Mouse (Mus musculus) liver, postnatal 0 days (tissue): Measurements from ENCODE around the gene Uqcr11. TPM values are rescaled to one million over a fixed set of nuclear protein-coding genes. Genes with fewer than 3 reads are reported as not detected.

Experiments
- ATAC-seq: fragments of 200-750 bp; cut with Nextera tagmentation; 2 replicates; pipeline ENCODE4 v1.8.0; 2017; ENCODE audit warnings: mild to moderate bottlenecking, moderate library complexity
- DNase-seq: peaks from one replicate; pipeline ENCODE4 v3.0.0-alpha.2; 2016
- H3K27ac ChIP-seq: fragments of 300-500 bp; sonication (generic); 2 replicates; pipeline ENCODE4 v1.5.1; 2014; ENCODE audit warnings: antibody characterized with exemption, moderate library complexity, mild to moderate bottlenecking, low read depth
- H3K27me3 ChIP-seq: fragments of 300-500 bp; sonication (generic); 2 replicates; pipeline ENCODE4 v1.6.1; 2014; ENCODE audit warnings: low read length, control low read depth, mixed read lengths; ENCODE audit not compliant: insufficient read depth
- H3K36me3 ChIP-seq: fragments of 300-500 bp; sonication (generic); replicated peaks from 2 replicates; pipeline ENCODE4 v1.6.1; 2014; ENCODE audit warnings: mild to moderate bottlenecking, control low read depth, low read length, moderate library complexity, mixed read lengths; ENCODE audit not compliant: insufficient read depth
- H3K4me1 ChIP-seq: fragments of 300-500 bp; sonication (generic); 2 replicates; pipeline ENCODE4 v1.6.1; 2014; ENCODE audit warnings: antibody characterized with exemption, mild to moderate bottlenecking, control low read depth; ENCODE audit not compliant: insufficient read depth
- H3K4me2 ChIP-seq: fragments of 300-500 bp; sonication (generic); 2 replicates; pipeline ENCODE4 v1.6.1; 2014; ENCODE audit warnings: low read depth, mild to moderate bottlenecking, low read length, moderate library complexity, mixed read lengths
- H3K4me3 ChIP-seq: fragments of 300-500 bp; sonication (generic); 2 replicates; pipeline ENCODE4 v1.5.1; 2014; ENCODE audit warnings: low read depth, low read length
- H3K9ac ChIP-seq: fragments of 300-500 bp; sonication (generic); replicated peaks from 2 replicates; pipeline ENCODE4 v1.6.1; 2014; ENCODE audit warnings: mild to moderate bottlenecking, moderate library complexity
- H3K9me3 ChIP-seq: fragments of 300-500 bp; sonication (generic); 2 replicates; pipeline ENCODE4 v1.6.1; 2016; ENCODE audit warnings: mild to moderate bottlenecking, control low read depth, low read length, mixed read lengths
- CTCF ChIP-seq: sonication (generic); IDR thresholded peaks from 2 replicates; pipeline ENCODE4 v1.5.1; 2016; ENCODE audit warnings: antibody characterized with exemption, low read depth
- EP300 ChIP-seq: IDR thresholded peaks from 2 replicates; pipeline ENCODE4 v1.6.1; 2016; ENCODE audit warnings: antibody characterized with exemption, low read depth, mild to moderate bottlenecking
- WGBS: fragments of 180-500 bp; shearing (Covaris S2); extraction: QIAGEN DNeasy Blood & Tissue Kit; methylation state at CpG from one replicate; pipeline ENCODE4 v1.1.7; 2014; ENCODE audit not compliant: insufficient replicate concordance; 5-methylcytosine and 5-hydroxymethylcytosine counted together
- polyA plus RNA-seq: library from polyadenylated mRNA; unstranded; fragments of >200 nt; fragmentation: Nextera tagmentation; extraction: Ambion mirVana; gene quantifications from 2 replicates; pipeline ENCODE4 v1.2.1, GENCODE M21; 2015

The Uqcr11 gene
- polyA plus RNA-seq, 1 experiment from 2014 or later: 771 TPM

DNA sequence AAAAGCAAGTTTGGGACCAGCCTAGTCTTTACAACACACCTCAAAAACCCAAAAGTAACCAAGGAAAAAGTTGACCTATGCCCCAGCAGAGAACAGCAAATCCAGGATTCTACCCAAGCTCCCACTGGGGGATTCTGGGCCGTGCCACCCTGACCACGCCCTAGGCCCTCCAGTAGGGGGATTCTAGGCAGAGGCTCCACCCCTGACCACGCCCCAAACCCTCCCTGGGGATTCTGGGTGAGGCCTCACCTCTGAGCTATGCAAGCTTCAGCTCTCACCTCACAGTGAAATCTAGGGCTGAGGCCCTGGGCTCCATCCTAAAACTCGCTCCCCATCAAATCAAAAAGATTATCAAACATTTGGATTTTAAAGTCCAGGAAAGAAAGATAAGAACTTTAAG lies 16.9 kb upstream of the Uqcr11 start:
- WGBS: 27% methylated on average over 4 of the region's 4 CpGs
- no peaks in the 10 kb centered on the region for H3K27me3 ChIP-seq
- H3K27ac ChIP-seq: peak overlapping the region; percentile 91
- peaks cover 50% of the 10 kb centered on the region for H3K4me1 ChIP-seq
- peak; percentile 48 for ATAC-seq
- DNase-seq: peak; percentile 87
- TF ChIP-seq CTCF (peak; percentile 25; the same call in 1 of the 2 replicates), EP300 (no peak)
- H3K9me3 ChIP-seq: peaks cover 5% of the 10 kb centered on the region
- H3K4me2 ChIP-seq: peak overlapping the region; percentile 41
- H3K36me3 ChIP-seq: peaks cover 77% of the 10 kb centered on the region
- H3K4me3 ChIP-seq: no peak overlapping the region
- peak overlapping the region; percentile 4 for H3K9ac ChIP-seq

DNA sequence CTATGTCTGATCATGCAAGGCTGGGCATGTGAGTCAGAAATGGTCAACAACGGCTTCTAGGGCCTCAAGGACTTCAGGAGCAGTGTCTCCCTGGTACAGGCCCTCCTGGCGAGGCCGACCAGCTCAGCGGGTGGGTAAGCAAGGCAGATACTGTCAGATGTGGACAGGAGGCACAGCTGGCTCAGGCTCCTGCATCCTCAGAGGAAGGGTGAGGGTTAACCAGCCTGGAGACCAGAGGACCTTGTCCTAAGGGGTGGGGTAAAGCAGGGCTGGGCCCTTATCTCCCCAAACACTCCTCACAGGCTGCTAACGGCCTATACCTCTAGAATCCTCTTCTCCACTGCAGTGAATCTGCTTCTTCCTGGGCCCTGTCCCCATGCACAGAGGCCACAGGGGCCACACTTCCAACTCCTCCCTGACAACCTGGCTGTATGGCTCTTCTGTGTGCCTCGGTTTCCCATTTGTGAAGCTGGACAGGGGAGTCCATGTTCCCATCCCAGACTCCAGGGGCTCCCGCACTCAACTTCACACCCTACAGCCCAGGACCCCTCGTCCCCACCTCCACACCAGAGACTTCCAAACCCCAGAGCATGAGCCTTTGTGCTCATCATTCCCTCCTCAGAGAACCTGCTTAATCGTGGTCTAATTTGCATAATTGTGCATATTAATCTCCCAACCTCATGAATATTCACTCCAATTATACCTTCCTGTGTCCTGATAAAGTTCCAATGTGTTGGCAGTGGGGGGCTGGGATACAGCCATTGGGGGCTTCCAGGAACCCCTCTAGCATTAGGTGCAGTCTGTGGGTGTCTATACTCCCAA lies 15.2 kb upstream of the Uqcr11 start:
- peak; percentile 90 for TF ChIP-seq EP300
- TF ChIP-seq CTCF: no peak
- H3K9ac ChIP-seq: peak overlapping the region; percentile 62
- peaks cover 54% of the 10 kb centered on the region for H3K4me1 ChIP-seq

DNA sequence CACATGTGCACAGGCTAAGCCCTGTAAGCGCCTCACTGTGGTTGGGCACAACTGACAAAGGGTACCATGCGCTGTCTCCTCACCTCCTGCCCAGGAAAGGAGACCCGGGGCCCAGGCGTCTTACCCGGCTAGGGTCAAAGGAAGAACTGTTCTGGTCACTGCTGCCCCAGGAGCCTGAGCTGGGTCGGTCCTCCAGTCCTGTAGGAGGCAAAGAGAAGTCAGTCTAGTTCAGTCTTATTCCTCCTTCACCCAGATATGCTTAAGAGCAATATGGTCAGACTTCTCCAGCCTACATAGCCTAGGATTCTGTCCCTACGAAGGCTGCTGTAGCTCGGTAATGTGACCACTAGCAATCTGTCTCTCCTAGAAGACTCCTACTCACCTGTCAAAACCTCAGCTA lies 14.6 kb upstream of the Uqcr11 start:
- peak overlapping the region; percentile 33 for H3K4me3 ChIP-seq

More for the DNA sequence above, 15.2 kb upstream of the Uqcr11 start:
- H3K36me3 ChIP-seq: peaks cover 78% of the 10 kb centered on the region
- peak overlapping the region; percentile 33 for H3K4me3 ChIP-seq
- peak overlapping the region; percentile 91 for H3K27ac ChIP-seq
- no peaks in the 10 kb centered on the region for H3K27me3 ChIP-seq
- H3K4me2 ChIP-seq: peak overlapping the region; percentile 69
- peaks cover 5% of the 10 kb centered on the region for H3K9me3 ChIP-seq
- peak; percentile 92 for ATAC-seq
- 58% methylated on average over 9 of the region's 9 CpGs for WGBS
- DNase-seq: peak; percentile 66

DNA sequence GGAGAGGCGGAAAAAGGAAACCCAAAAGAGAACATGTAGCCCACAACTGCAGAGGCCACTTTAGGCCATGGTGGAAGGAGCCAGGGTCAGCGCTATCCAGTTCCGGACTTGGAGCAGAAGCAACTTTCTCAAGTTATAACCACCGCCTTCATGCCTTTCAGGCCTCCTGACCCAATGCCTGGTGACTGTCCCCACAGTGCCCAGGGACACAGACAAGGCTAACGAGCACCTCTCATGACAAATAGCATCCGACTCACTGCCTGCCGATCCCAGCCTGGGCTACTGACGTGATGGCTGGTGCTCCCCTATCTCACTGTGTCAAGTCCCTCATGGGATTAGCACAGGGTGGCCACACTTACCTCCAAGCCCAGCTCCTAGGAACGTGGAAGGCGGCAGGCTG lies 14.1 kb upstream of the Uqcr11 start:
- no peak for TF ChIP-seq EP300
- no peak for TF ChIP-seq CTCF
- peak overlapping the region; percentile 69 for H3K4me2 ChIP-seq
- no peak for DNase-seq
- H3K9me3 ChIP-seq: peaks cover 5% of the 10 kb centered on the region
- peaks cover 54% of the 10 kb centered on the region for H3K4me1 ChIP-seq
- H3K9ac ChIP-seq: peak overlapping the region; percentile 62
- peak overlapping the region; percentile 33 for H3K4me3 ChIP-seq
- peak overlapping the region; percentile 91 for H3K27ac ChIP-seq
- no peaks in the 10 kb centered on the region for H3K27me3 ChIP-seq
- ATAC-seq: no peak
- H3K36me3 ChIP-seq: peaks cover 81% of the 10 kb centered on the region
- WGBS: 83% methylated on average over 10 of the region's 10 CpGs

More for the DNA sequence above, 14.6 kb upstream of the Uqcr11 start:
- peak overlapping the region; percentile 91 for H3K27ac ChIP-seq
- peaks cover 5% of the 10 kb centered on the region for H3K9me3 ChIP-seq
- peaks cover 78% of the 10 kb centered on the region for H3K36me3 ChIP-seq
- H3K27me3 ChIP-seq: no peaks in the 10 kb centered on the region
- TF ChIP-seq CTCF (no peak), EP300 (no peak)
- H3K4me1 ChIP-seq: peaks cover 54% of the 10 kb centered on the region
- H3K4me2 ChIP-seq: peak overlapping the region; percentile 69
- peak overlapping the region; percentile 62 for H3K9ac ChIP-seq
- DNase-seq: no peak
- no peak for ATAC-seq
- WGBS: 76% methylated on average over 8 of the region's 8 CpGs

DNA sequence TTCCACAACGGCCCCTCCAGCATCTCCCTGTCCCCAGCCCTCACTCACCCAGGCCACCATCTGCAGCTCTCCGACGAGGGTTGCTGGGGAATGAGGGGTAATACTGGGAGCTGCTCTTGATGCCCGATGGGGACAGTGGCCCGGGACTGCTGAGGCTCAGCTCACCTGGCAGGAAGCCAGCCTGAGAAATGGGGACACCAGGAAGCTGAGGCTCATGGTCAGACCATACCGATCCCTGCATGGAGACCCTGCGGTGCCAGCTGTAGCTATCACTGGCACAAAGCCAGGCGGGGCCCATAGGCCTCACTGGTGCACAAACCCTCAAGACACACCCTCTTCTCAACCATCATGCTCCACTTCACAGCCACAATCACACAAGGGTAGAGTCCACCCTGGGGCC lies 12.8 kb upstream of the Uqcr11 start:
- H3K9ac ChIP-seq: peak overlapping the region; percentile 0; the same call in 1 of the 2 replicates
- peak overlapping the region; percentile 33; the same call in 1 of the 2 replicates for H3K4me3 ChIP-seq
- peaks cover 83% of the 10 kb centered on the region for H3K36me3 ChIP-seq
- DNase-seq (peak; percentile 59), ATAC-seq (no peak)
- WGBS: 68% methylated on average over 8 of the region's 8 CpGs
- peaks cover 54% of the 10 kb centered on the region for H3K4me1 ChIP-seq
- no peaks in the 10 kb centered on the region for H3K27me3 ChIP-seq
- no peaks in the 10 kb centered on the region for H3K9me3 ChIP-seq
- TF ChIP-seq CTCF: no peak
- no peak for TF ChIP-seq EP300
- H3K27ac ChIP-seq: peak overlapping the region; percentile 60; the same call in 1 of the 2 replicates
- peak overlapping the region; percentile 69 for H3K4me2 ChIP-seq

DNA sequence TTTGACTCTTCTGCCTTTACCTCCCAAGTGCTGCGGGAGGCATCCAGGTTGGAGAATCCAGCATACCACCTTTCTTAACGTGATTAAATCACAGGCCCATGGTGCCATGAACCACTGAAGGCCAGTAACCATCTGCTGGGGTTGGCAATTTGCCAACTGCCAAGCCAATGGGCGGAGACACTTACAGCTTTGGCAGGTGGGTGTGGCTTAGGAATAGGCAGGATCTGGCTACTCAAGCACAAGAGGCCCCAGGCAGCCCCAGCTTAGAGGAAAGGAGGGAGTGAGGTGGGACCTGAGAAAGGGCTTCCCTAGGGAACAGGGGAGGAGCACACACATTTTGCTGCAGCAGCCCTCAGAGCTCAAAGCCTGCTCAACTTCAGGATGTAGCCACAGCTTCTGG lies 11.7 kb upstream of the Uqcr11 start:
- no peak overlapping the region for H3K4me3 ChIP-seq
- H3K4me2 ChIP-seq: peak overlapping the region; percentile 69

More for the DNA sequence above, 11.7 kb upstream of the Uqcr11 start:
- H3K9ac ChIP-seq: 0 out of 2 replicates have a peak overlapping the region, but pooled peaks have one; percentile 12
- no peaks in the 10 kb centered on the region for H3K27me3 ChIP-seq
- H3K4me1 ChIP-seq: peaks cover 43% of the 10 kb centered on the region
- H3K9me3 ChIP-seq: no peaks in the 10 kb centered on the region
- DNase-seq: peak; percentile 78
- peak; percentile 12; the same call in 1 of the 2 replicates for ATAC-seq
- WGBS: 66% methylated on average over 3 of the region's 3 CpGs
- peak overlapping the region; percentile 60; the same call in 1 of the 2 replicates for H3K27ac ChIP-seq
- peaks cover 90% of the 10 kb centered on the region for H3K36me3 ChIP-seq
- TF ChIP-seq EP300: no peak
- no peak for TF ChIP-seq CTCF
